11 mouse cellular contexts compared by ENCODE assay signal in genomic region chr13:98027122-98027521, GRCm38 (mm10).
DNase-seq lines count a peak whose midpoint lies in the region; ATAC-seq and TF ChIP-seq lines count a peak whose summit lies in the region.
"Had no signal": no experiment of that assay in that cellular context is flagged by ENCODE, and none has a peak within 500 bp of the region (broad histone marks: within the 10 kb centered on the region; RNA-seq: fewer than 3 reads in every experiment).

No protein-coding gene starts in this region.

- no peak for ATAC-seq in heart, embryonic 16.5 days (replicated peaks; ENCODE audit: extremely low read depth, insufficient read depth, low FRiP score)
- ATAC-seq in midbrain, postnatal 0 days (ENCODE audit: low FRiP score) = no peak
- ATAC-seq in midbrain, embryonic 16.5 days = no peak
- ATAC-seq in stomach, embryonic 16.5 days (ENCODE audit: insufficient read depth, low FRiP score) = no peak
- no peak for ATAC-seq in CD4-positive, CD25-positive, alpha-beta regulatory T cell, adult 4 months
- ATAC-seq: hindbrain, embryonic 16.5 days; midbrain, embryonic 13.5 days had no signal

- no peaks in the 10 kb centered on the region for H3K36me3 ChIP-seq in heart, embryonic 16.5 days (ENCODE audit: control insufficient read depth, insufficient read depth)
- no peaks in the 10 kb centered on the region for H3K36me3 ChIP-seq in midbrain, postnatal 0 days (ENCODE audit: insufficient read depth, low read length)
- H3K36me3 ChIP-seq in midbrain, embryonic 16.5 days (ENCODE audit: control insufficient read depth, insufficient read depth, low read length) = no peaks in the 10 kb centered on the region
- H3K36me3 ChIP-seq in stomach, embryonic 16.5 days (ENCODE audit: control insufficient read depth, insufficient read depth, low read length) = no peaks in the 10 kb centered on the region
- H3K36me3 ChIP-seq: G1E; midbrain, embryonic 13.5 days had no signal

- 63% methylated on average over 5 of the region's 5 CpGs for WGBS in heart, embryonic 16.5 days
- WGBS in midbrain, postnatal 0 days = 77% methylated on average over 5 of the region's 5 CpGs
- WGBS in midbrain, embryonic 16.5 days = 81% methylated on average over 5 of the region's 5 CpGs
- WGBS in stomach, embryonic 16.5 days = 63% methylated on average over 5 of the region's 5 CpGs

- H3K4me1 ChIP-seq in heart, embryonic 16.5 days (ENCODE audit: control insufficient read depth, insufficient read depth, low read length) = peaks cover 9% of the 10 kb centered on the region; the same call in 1 of the 2 replicates
- peaks cover 5% of the 10 kb centered on the region; the same call in 1 of the 2 replicates for H3K4me1 ChIP-seq in midbrain, postnatal 0 days (ENCODE audit: insufficient read depth, low read length)
- peaks cover 8% of the 10 kb centered on the region for H3K4me1 ChIP-seq in midbrain, embryonic 16.5 days (ENCODE audit: control insufficient read depth, insufficient read depth, low read length)
- peaks cover 8% of the 10 kb centered on the region; the same call in 1 of the 2 replicates for H3K4me1 ChIP-seq in stomach, embryonic 16.5 days (ENCODE audit: control insufficient read depth, insufficient read depth, low read length)

- peak; percentile 52 for TF ChIP-seq CTCF in midbrain, postnatal 0 days (IDR thresholded peaks at IDR 0.05)

- peak overlapping the region; percentile 58 for H3K27ac ChIP-seq in heart, embryonic 16.5 days (ENCODE audit: low read length)
- H3K27ac ChIP-seq in midbrain, postnatal 0 days (ENCODE audit: low read depth, low read length) = no peak overlapping the region
- no peak overlapping the region for H3K27ac ChIP-seq in midbrain, embryonic 16.5 days (ENCODE audit: low read length)
- peak overlapping the region; percentile 36; the same call in 1 of the 2 replicates for H3K27ac ChIP-seq in stomach, embryonic 16.5 days (ENCODE audit: low read length)
- H3K27ac ChIP-seq: midbrain, embryonic 13.5 days had no signal

- H3K9me3 ChIP-seq in heart, embryonic 16.5 days (replicated peaks; ENCODE audit: control insufficient read depth, low read length) = peaks cover 5% of the 10 kb centered on the region; the same call in 1 of the 2 replicates
- H3K9me3 ChIP-seq in midbrain, postnatal 0 days (ENCODE audit: low read length) = 0 out of 2 replicates have a peak, but pooled peaks cover 3% of the 10 kb centered on the region
- no peaks in the 10 kb centered on the region for H3K9me3 ChIP-seq in midbrain, embryonic 16.5 days (replicated peaks; ENCODE audit: control insufficient read depth, low read length, poor library complexity, severe bottlenecking)
- H3K9me3 ChIP-seq in stomach, embryonic 16.5 days (replicated peaks; ENCODE audit: control insufficient read depth, low read length) = no peaks in the 10 kb centered on the region
- H3K9me3 ChIP-seq: G1E had no signal

- no peak overlapping the region for H3K4me2 ChIP-seq in heart, embryonic 16.5 days (ENCODE audit: low read depth, low read length)
- no peak overlapping the region for H3K4me2 ChIP-seq in midbrain, postnatal 0 days (ENCODE audit: low read depth, low read length, poor library complexity, severe bottlenecking)
- H3K4me2 ChIP-seq in midbrain, embryonic 16.5 days (ENCODE audit: low read length) = no peak overlapping the region
- no peak overlapping the region for H3K4me2 ChIP-seq in stomach, embryonic 16.5 days (ENCODE audit: low read depth, low read length)
- H3K4me2 ChIP-seq: midbrain, embryonic 13.5 days had no signal

- intact Hi-C loops in heart, postnatal 36 days (cut with DNase I) = no loop called here
- intact Hi-C loops in left cerebral cortex, postnatal 25 days (cut with DNase I) = no loop called here

- H3K9ac ChIP-seq in heart, embryonic 16.5 days (ENCODE audit: low read length) = no peak overlapping the region
- H3K9ac ChIP-seq in midbrain, postnatal 0 days (replicated peaks; ENCODE audit: low read length, poor library complexity, severe bottlenecking) = no peak overlapping the region
- H3K9ac ChIP-seq in midbrain, embryonic 16.5 days (ENCODE audit: low read depth, low read length) = no peak overlapping the region
- no peak overlapping the region for H3K9ac ChIP-seq in stomach, embryonic 16.5 days (ENCODE audit: low read length)
- H3K9ac ChIP-seq: midbrain, embryonic 13.5 days had no signal

- H3K27me3 ChIP-seq in heart, embryonic 16.5 days (ENCODE audit: control insufficient read depth, insufficient read depth, low read length) = no peaks in the 10 kb centered on the region
- no peaks in the 10 kb centered on the region for H3K27me3 ChIP-seq in midbrain, postnatal 0 days (ENCODE audit: insufficient read depth, low read length)
- no peaks in the 10 kb centered on the region for H3K27me3 ChIP-seq in midbrain, embryonic 16.5 days (ENCODE audit: control insufficient read depth, insufficient read depth, low read depth, low read length)
- no peaks in the 10 kb centered on the region for H3K27me3 ChIP-seq in stomach, embryonic 16.5 days (ENCODE audit: control insufficient read depth, insufficient read depth, low read length)
- H3K27me3 ChIP-seq: midbrain, embryonic 13.5 days had no signal

- no peak for DNase-seq in heart, postnatal 36 days
- DNase-seq in midbrain, postnatal 0 days (ENCODE audit: low spot score) = peak; percentile 47
- DNase-seq in lung, adult 18-20 months = peak; percentile 34 to 56
- no peak for DNase-seq in left cerebral cortex, postnatal 25 days (ENCODE audit: low spot score in 2 of 2)

- H3K4me3 ChIP-seq in heart, embryonic 16.5 days (ENCODE audit: low read length) = no peak overlapping the region
- no peak overlapping the region for H3K4me3 ChIP-seq in midbrain, postnatal 0 days (ENCODE audit: low read depth, low read length)
- H3K4me3 ChIP-seq in midbrain, embryonic 16.5 days (ENCODE audit: low read depth, low read length) = no peak overlapping the region
- H3K4me3 ChIP-seq in stomach, embryonic 16.5 days (replicated peaks; ENCODE audit: low read length) = no peak overlapping the region
- H3K4me3 ChIP-seq: midbrain, embryonic 13.5 days had no signal

Comparison
In these comparisons a context has a peak if more than half of its experiments do, and no peak if none do; other contexts are left out.
1. H3K27ac ChIP-seq: peak in heart, embryonic 16.5 days (single experiment) and stomach, embryonic 16.5 days (single experiment); none in midbrain, postnatal 0 days (single experiment) and midbrain, embryonic 16.5 days (single experiment).
2. DNase-seq: peak in midbrain, postnatal 0 days (single experiment) and lung, adult 18-20 months (2 of 2); none in heart, postnatal 36 days (0 of 2) and left cerebral cortex, postnatal 25 days (0 of 2).